Comparison of ENCODE assay signal across 17 mouse cellular contexts in genomic region chr9:45487179-45487801, GRCm38 (mm10).
DNase-seq lines count a peak whose midpoint lies in the region; ATAC-seq lines count a peak whose summit lies in the region.
"Had no signal": no experiment of that assay in that cellular context is flagged by ENCODE, and none has a peak within 500 bp of the region (broad histone marks: within the 10 kb centered on the region; RNA-seq: fewer than 3 reads in every experiment).

No protein-coding gene starts in this region.

- DNase-seq in cerebellum, adult 18-20 months, result peak; percentile 24 to 38
- DNase-seq in cerebellum, postnatal 4 days (ENCODE audit: low spot score in 2 of 2), result no peak
- DNase-seq in right cerebral cortex, postnatal 36 days (ENCODE audit: low spot score in 2 of 2), result peak; percentile 31 to 37
- no peak for DNase-seq in right cerebral cortex, postnatal 25 days
- no peak for DNase-seq in Muller cell, postnatal 12 days (ENCODE audit: inconsistent ontology term)
- no peak for DNase-seq in thymus, postnatal 4 days
- DNase-seq: adrenal gland, adult 2 months; embryo, embryonic 11 days; kidney, adult 11 months; kidney, postnatal 25 days; lung, postnatal 14 days had no signal

- no peaks in the 10 kb centered on the region for H3K9me3 ChIP-seq in intestine, embryonic 16.5 days (ENCODE audit: control insufficient read depth, low read length)
- no peaks in the 10 kb centered on the region for H3K9me3 ChIP-seq in intestine, embryonic 15.5 days
- H3K9me3 ChIP-seq: midbrain, embryonic 10.5 days had no signal

- no peak overlapping the region for H3K4me3 ChIP-seq in intestine, embryonic 16.5 days (ENCODE audit: low read length)
- no peak overlapping the region for H3K4me3 ChIP-seq in intestine, embryonic 15.5 days (replicated peaks)
- H3K4me3 ChIP-seq: midbrain, embryonic 10.5 days; myocyte had no signal

- 80% methylated on average over 12 of the region's 12 CpGs for WGBS in intestine, embryonic 16.5 days
- WGBS in intestine, embryonic 15.5 days, result 75% methylated on average over 12 of the region's 12 CpGs

- peak; percentile 23; the same call in 1 of the 2 replicates for ATAC-seq in intestine, embryonic 16.5 days
- ATAC-seq in intestine, embryonic 15.5 days, result no peak

- H3K27me3 ChIP-seq in intestine, embryonic 16.5 days (replicated peaks; ENCODE audit: control insufficient read depth, insufficient read depth, low read length), result no peaks in the 10 kb centered on the region
- H3K27me3 ChIP-seq in intestine, embryonic 15.5 days (replicated peaks), result no peaks in the 10 kb centered on the region

- 0 out of 2 replicates have a peak, but pooled peaks cover 4% of the 10 kb centered on the region for H3K4me1 ChIP-seq in intestine, embryonic 16.5 days (ENCODE audit: control insufficient read depth, insufficient read depth, low read length)
- H3K4me1 ChIP-seq in intestine, embryonic 15.5 days (replicated peaks), result no peaks in the 10 kb centered on the region
- H3K4me1 ChIP-seq: midbrain, embryonic 10.5 days had no signal

- H3K4me2 ChIP-seq in intestine, embryonic 16.5 days (ENCODE audit: low read depth, low read length), result no peak overlapping the region
- H3K4me2 ChIP-seq in intestine, embryonic 15.5 days (replicated peaks), result no peak overlapping the region

- H3K27ac ChIP-seq in intestine, embryonic 16.5 days (ENCODE audit: low read length), result peak overlapping the region; percentile 6; the same call in 1 of the 2 replicates
- no peak overlapping the region for H3K27ac ChIP-seq in intestine, embryonic 15.5 days
- H3K27ac ChIP-seq: liver, embryonic 14.5 days; midbrain, embryonic 10.5 days; stomach, postnatal 0 days had no signal

- no peaks in the 10 kb centered on the region for H3K36me3 ChIP-seq in intestine, embryonic 16.5 days (ENCODE audit: control insufficient read depth, insufficient read depth, low read length)
- H3K36me3 ChIP-seq in intestine, embryonic 15.5 days, result no peaks in the 10 kb centered on the region
- H3K36me3 ChIP-seq: midbrain, embryonic 10.5 days had no signal

- no peak overlapping the region for H3K9ac ChIP-seq in intestine, embryonic 16.5 days (ENCODE audit: low read depth, low read length)
- no peak overlapping the region for H3K9ac ChIP-seq in intestine, embryonic 15.5 days
- H3K9ac ChIP-seq: liver, embryonic 14.5 days had no signal

Comparison
In these comparisons a context has a peak if more than half of its experiments do, and no peak if none do; other contexts are left out.
1. DNase-seq: peak in cerebellum, adult 18-20 months (2 of 2) and right cerebral cortex, postnatal 36 days (2 of 2); none in cerebellum, postnatal 4 days (0 of 2), right cerebral cortex, postnatal 25 days (single experiment), Muller cell, postnatal 12 days (single experiment) and thymus, postnatal 4 days (single experiment).